Comparison of ENCODE assay signal across 8 mouse cellular contexts in genomic region chr4:43052627-43053026, GRCm38 (mm10). TPM values are rescaled to one million over a fixed set of nuclear protein-coding genes. Genes with fewer than 3 reads are reported as not detected.
A peak's percentile ranks its signal among the peaks of the same experiment; 100 is the strongest.
DNase-seq lines count a peak whose midpoint lies in the region; ATAC-seq and TF ChIP-seq lines count a peak whose summit lies in the region.

No protein-coding gene starts in this region.

- H3K9me3 ChIP-seq in intestine, embryonic 14.5 days (ENCODE audit: control insufficient read depth, low read length) = no peaks in the 10 kb centered on the region
- H3K9me3 ChIP-seq in intestine, embryonic 16.5 days (ENCODE audit: control insufficient read depth, low read length) = no peaks in the 10 kb centered on the region
- no peaks in the 10 kb centered on the region for H3K9me3 ChIP-seq in MEL (replicated peaks; ENCODE audit: insufficient read depth, low read length)
- H3K9me3 ChIP-seq in intestine, embryonic 15.5 days = no peaks in the 10 kb centered on the region

- H3K4me3 ChIP-seq in intestine, embryonic 14.5 days (ENCODE audit: low read depth, low read length) = no peak overlapping the region
- no peak overlapping the region for H3K4me3 ChIP-seq in intestine, embryonic 16.5 days (ENCODE audit: low read length)
- H3K4me3 ChIP-seq in MEL (ENCODE audit: control insufficient read depth in 1 of 2, insufficient read depth in 1 of 2, low read depth in 2 of 2, low read length in 2 of 2) = no peak overlapping the region
- H3K4me3 ChIP-seq in intestine, embryonic 15.5 days (replicated peaks) = no peak overlapping the region

- ATAC-seq in intestine, embryonic 14.5 days (replicated peaks; ENCODE audit: low FRiP score, low TSS enrichment, low read depth) = no peak
- ATAC-seq in intestine, embryonic 16.5 days = no peak
- ATAC-seq in intestine, embryonic 15.5 days = peak; percentile 52
- peak; percentile 88 for ATAC-seq in megakaryocyte-erythroid progenitor cell, adult 5-6 weeks (replicated peaks; ENCODE audit: low FRiP score, low TSS enrichment, poor library complexity, severe bottlenecking)

- no peaks in the 10 kb centered on the region for H3K79me2 ChIP-seq in MEL (ENCODE audit: control insufficient read depth, insufficient read depth, low read length, poor library complexity)

- no peaks in the 10 kb centered on the region for H3K4me1 ChIP-seq in intestine, embryonic 14.5 days (replicated peaks; ENCODE audit: control insufficient read depth, insufficient read depth, low read length)
- no peaks in the 10 kb centered on the region; the same call in 1 of the 2 replicates for H3K4me1 ChIP-seq in intestine, embryonic 16.5 days (ENCODE audit: control insufficient read depth, insufficient read depth, low read length)
- H3K4me1 ChIP-seq in MEL (ENCODE audit: control insufficient read depth in 1 of 2, insufficient read depth in 2 of 2, low read length in 2 of 2) = no peaks in the 10 kb centered on the region
- no peaks in the 10 kb centered on the region for H3K4me1 ChIP-seq in intestine, embryonic 15.5 days (replicated peaks)

- 11% methylated on average over 4 of the region's 4 CpGs for WGBS in intestine, embryonic 14.5 days
- 20% methylated on average over 4 of the region's 4 CpGs for WGBS in intestine, embryonic 16.5 days
- 17% methylated on average over 4 of the region's 4 CpGs for WGBS in intestine, embryonic 15.5 days

- no peak overlapping the region for H3K9ac ChIP-seq in intestine, embryonic 14.5 days (ENCODE audit: low read length)
- no peak overlapping the region; the same call in 1 of the 2 replicates for H3K9ac ChIP-seq in intestine, embryonic 16.5 days (ENCODE audit: low read depth, low read length)
- 0 out of 2 replicates have a peak overlapping the region, but pooled peaks have one; percentile 4 for H3K9ac ChIP-seq in MEL (ENCODE audit: control insufficient read depth, low read depth, low read length, poor library complexity, severe bottlenecking)
- H3K9ac ChIP-seq in intestine, embryonic 15.5 days = no peak overlapping the region

- no peak for TF ChIP-seq POLR2A in MEL (IDR thresholded peaks at IDR 0.05; ENCODE audit: control insufficient read depth in 1 of 2, insufficient read depth in 1 of 2, low read depth in 1 of 2, low read length in 2 of 2, poor library complexity in 1 of 2)

- TF ChIP-seq RAD21 in MEL (IDR thresholded peaks at IDR 0.05; ENCODE audit: low read depth, low read length) = peak; percentile 51

- no peaks in the 10 kb centered on the region for H3K36me3 ChIP-seq in intestine, embryonic 14.5 days (ENCODE audit: control insufficient read depth, insufficient read depth, low read length)
- H3K36me3 ChIP-seq in intestine, embryonic 16.5 days (ENCODE audit: control insufficient read depth, insufficient read depth, low read length) = no peaks in the 10 kb centered on the region
- H3K36me3 ChIP-seq in MEL (ENCODE audit: control insufficient read depth in 1 of 2, insufficient read depth in 2 of 2, low read length in 2 of 2) = no peaks in the 10 kb centered on the region
- no peaks in the 10 kb centered on the region for H3K36me3 ChIP-seq in intestine, embryonic 15.5 days

- no peaks in the 10 kb centered on the region for H3K27me3 ChIP-seq in intestine, embryonic 14.5 days (replicated peaks; ENCODE audit: control insufficient read depth, insufficient read depth, low read length)
- no peaks in the 10 kb centered on the region for H3K27me3 ChIP-seq in intestine, embryonic 16.5 days (replicated peaks; ENCODE audit: control insufficient read depth, insufficient read depth, low read length)
- no peaks in the 10 kb centered on the region for H3K27me3 ChIP-seq in MEL (ENCODE audit: control insufficient read depth in 1 of 2, insufficient read depth in 2 of 2, low read length in 2 of 2)
- H3K27me3 ChIP-seq in intestine, embryonic 15.5 days (replicated peaks) = no peaks in the 10 kb centered on the region

- H3K4me2 ChIP-seq in intestine, embryonic 14.5 days (ENCODE audit: low read length) = no peak overlapping the region
- H3K4me2 ChIP-seq in intestine, embryonic 16.5 days (ENCODE audit: low read depth, low read length) = no peak overlapping the region
- no peak overlapping the region for H3K4me2 ChIP-seq in intestine, embryonic 15.5 days (replicated peaks)

- no peak overlapping the region for H3K27ac ChIP-seq in intestine, embryonic 14.5 days (ENCODE audit: low read depth)
- no peak overlapping the region for H3K27ac ChIP-seq in intestine, embryonic 16.5 days (ENCODE audit: low read length)
- H3K27ac ChIP-seq in MEL (ENCODE audit: control insufficient read depth, low read depth, low read length) = no peak overlapping the region
- no peak overlapping the region for H3K27ac ChIP-seq in intestine, embryonic 15.5 days

- DNase-seq in intestine, embryonic 14.5 days (ENCODE audit: low spot score) = peak; percentile 60
- DNase-seq in MEL (ENCODE audit: low read depth, low spot score) = peak; percentile 87
- peak; percentile 91 to 95 for DNase-seq in cerebellum, postnatal 10 days
- DNase-seq in urinary bladder, postnatal 14 days (ENCODE audit: low spot score) = no peak
- no peak for DNase-seq in frontal cortex, postnatal 25 days (ENCODE audit: low spot score in 2 of 2)

- peak; percentile 32 to 77 (median 75) for TF ChIP-seq CTCF in MEL (IDR thresholded peaks at IDR 0.05 in 2 of 3, conservative IDR thresholded peaks at IDR 0.05 in 1 of 3; ENCODE audit: control insufficient read depth in 1 of 3, insufficient read depth in 1 of 3, low read depth in 2 of 3, low read length in 3 of 3, poor library complexity in 1 of 3, severe bottlenecking in 1 of 3)

- no peak for TF ChIP-seq EP300 in MEL (IDR thresholded peaks at IDR 0.05; ENCODE audit: low read depth in 1 of 2, low read length in 2 of 2)

TF ChIP-seq in MEL, 35 proteins besides CTCF, POLR2A, EP300 and RAD21 (continues in another document):
- peak; percentile 64 for TF ChIP-seq SMC3 (IDR thresholded peaks at IDR 0.05; ENCODE audit: low read depth, low read length)
- TF ChIP-seq MAX (IDR thresholded peaks at IDR 0.05; ENCODE audit: low read length) = no peak
- TF ChIP-seq SIN3A (IDR thresholded peaks at IDR 0.05; ENCODE audit: low read length) = 0 out of 2 replicates have a peak, but pooled peaks have one; percentile 45

RNA-seq across cellular contexts. Expression of gene Unc13b, which starts 6.1 kb away (rescaled TPM):
- polyA plus RNA-seq in intestine, embryonic 14.5 days (2014; fragmentation: Nextera tagmentation; extraction: Ambion mirVana) = 10.0 and 10.2 TPM in 2 replicates
- 3.9 TPM in 2 replicates for polyA plus RNA-seq in intestine, embryonic 16.5 days (2015; fragmentation: Nextera tagmentation; extraction: Ambion mirVana)
- total RNA-seq in MEL (2012; rRNA removed) = 5.4 and 6.5 TPM in 2 replicates
- polyA plus RNA-seq in MEL (2012; ENCODE audit: insufficient read depth in 1 of 2, insufficient read length in 2 of 2, low read depth in 1 of 2, low replicate concordance in 2 of 2, missing spikeins in 1 of 2) = 1 to 10 TPM in 1 of 2 experiments, not detected in 1; 9.6 TPM
- polyA plus RNA-seq in intestine, embryonic 15.5 days (2015; fragmentation: Nextera tagmentation; extraction: Ambion mirVana) = 6.0 and 6.1 TPM in 2 replicates
- 2.5 and 2.9 TPM in 2 replicates for total RNA-seq in megakaryocyte-erythroid progenitor cell, adult 5-6 weeks (2014; fragmentation: Nextera tagmentation)
- 0.52 and 3.2 TPM in 2 replicates for total RNA-seq in megakaryocyte-erythroid progenitor cell, adult 5-6 weeks (2017)

RNA-seq across cellular contexts. Expression of gene Fam214b, which starts 6.6 kb away (rescaled TPM):
- polyA plus RNA-seq in intestine, embryonic 14.5 days (2014; fragmentation: Nextera tagmentation; extraction: Ambion mirVana) = 5.1 and 7.1 TPM in 2 replicates
- polyA plus RNA-seq in intestine, embryonic 16.5 days (2015; fragmentation: Nextera tagmentation; extraction: Ambion mirVana) = 6.7 and 8.6 TPM in 2 replicates
- total RNA-seq in MEL (2012; rRNA removed) = 0.95 and 1.3 TPM in 2 replicates
- 1 to 10 TPM in 1 of 2 experiments, not detected in 1; 3.8 TPM for polyA plus RNA-seq in MEL (2012; ENCODE audit: insufficient read depth in 1 of 2, insufficient read length in 2 of 2, low read depth in 1 of 2, low replicate concordance in 2 of 2, missing spikeins in 1 of 2)
- polyA plus RNA-seq in intestine, embryonic 15.5 days (2015; fragmentation: Nextera tagmentation; extraction: Ambion mirVana) = 7.8 and 7.9 TPM in 2 replicates
- total RNA-seq in megakaryocyte-erythroid progenitor cell, adult 5-6 weeks (2014; fragmentation: Nextera tagmentation) = 1.8 and 2.5 TPM in 2 replicates
- total RNA-seq in megakaryocyte-erythroid progenitor cell, adult 5-6 weeks (2017) = 1.0 TPM in 2 replicates

RNA-seq across cellular contexts. Expression of gene Stoml2, which starts 21.1 kb away (rescaled TPM):
- polyA plus RNA-seq in intestine, embryonic 14.5 days (2014; fragmentation: Nextera tagmentation; extraction: Ambion mirVana) = 332 and 361 TPM in 2 replicates
- 306 and 324 TPM in 2 replicates for polyA plus RNA-seq in intestine, embryonic 16.5 days (2015; fragmentation: Nextera tagmentation; extraction: Ambion mirVana)
- total RNA-seq in MEL (2012; rRNA removed) = 384 and 391 TPM in 2 replicates
- polyA plus RNA-seq in MEL (2012; ENCODE audit: insufficient read depth in 1 of 2, insufficient read length in 2 of 2, low read depth in 1 of 2, low replicate concordance in 2 of 2, missing spikeins in 1 of 2) = 100 to 1,000 TPM in 1 of 2 experiments, not detected in 1; 480 TPM
- polyA plus RNA-seq in intestine, embryonic 15.5 days (2015; fragmentation: Nextera tagmentation; extraction: Ambion mirVana) = 318 and 334 TPM in 2 replicates
- 207 and 223 TPM in 2 replicates for total RNA-seq in megakaryocyte-erythroid progenitor cell, adult 5-6 weeks (2014; fragmentation: Nextera tagmentation)
- 190 and 198 TPM in 2 replicates for total RNA-seq in megakaryocyte-erythroid progenitor cell, adult 5-6 weeks (2017)

RNA-seq across cellular contexts. Expression of gene Pigo, which starts 27.0 kb away (rescaled TPM):
- 21.7 and 22.6 TPM in 2 replicates for polyA plus RNA-seq in intestine, embryonic 14.5 days (2014; fragmentation: Nextera tagmentation; extraction: Ambion mirVana)
- polyA plus RNA-seq in intestine, embryonic 16.5 days (2015; fragmentation: Nextera tagmentation; extraction: Ambion mirVana) = 29.6 and 30.3 TPM in 2 replicates
- total RNA-seq in MEL (2012; rRNA removed) = 22.3 TPM in 2 replicates
- polyA plus RNA-seq in MEL (2012; ENCODE audit: insufficient read depth in 1 of 2, insufficient read length in 2 of 2, low read depth in 1 of 2, low replicate concordance in 2 of 2, missing spikeins in 1 of 2) = 10 to 100 TPM in 1 of 2 experiments, not detected in 1; 36.1 TPM
- polyA plus RNA-seq in intestine, embryonic 15.5 days (2015; fragmentation: Nextera tagmentation; extraction: Ambion mirVana) = 22.9 and 28.2 TPM in 2 replicates
- 14.7 and 20.3 TPM in 2 replicates for total RNA-seq in megakaryocyte-erythroid progenitor cell, adult 5-6 weeks (2014; fragmentation: Nextera tagmentation)
- total RNA-seq in megakaryocyte-erythroid progenitor cell, adult 5-6 weeks (2017) = 8.3 and 11.0 TPM in 2 replicates

RNA-seq across cellular contexts. Expression of gene Fancg, which starts 42.3 kb away (rescaled TPM):
- polyA plus RNA-seq in intestine, embryonic 14.5 days (2014; fragmentation: Nextera tagmentation; extraction: Ambion mirVana) = 16.6 and 17.8 TPM in 2 replicates
- 16.1 and 16.2 TPM in 2 replicates for polyA plus RNA-seq in intestine, embryonic 16.5 days (2015; fragmentation: Nextera tagmentation; extraction: Ambion mirVana)
- total RNA-seq in MEL (2012; rRNA removed) = 10.1 and 11.4 TPM in 2 replicates
- 10 to 100 TPM in 1 of 2 experiments, not detected in 1; 24.6 TPM for polyA plus RNA-seq in MEL (2012; ENCODE audit: insufficient read depth in 1 of 2, insufficient read length in 2 of 2, low read depth in 1 of 2, low replicate concordance in 2 of 2, missing spikeins in 1 of 2)
- 15.0 and 15.2 TPM in 2 replicates for polyA plus RNA-seq in intestine, embryonic 15.5 days (2015; fragmentation: Nextera tagmentation; extraction: Ambion mirVana)
- total RNA-seq in megakaryocyte-erythroid progenitor cell, adult 5-6 weeks (2014; fragmentation: Nextera tagmentation) = 24.2 and 35.5 TPM in 2 replicates
- total RNA-seq in megakaryocyte-erythroid progenitor cell, adult 5-6 weeks (2017) = 8.3 and 8.5 TPM in 2 replicates

Comparison
In these comparisons a context has a peak if more than half of its experiments do, and no peak if none do; other contexts are left out.
1. ATAC-seq: peak in intestine, embryonic 15.5 days (single experiment) and megakaryocyte-erythroid progenitor cell, adult 5-6 weeks (single experiment); none in intestine, embryonic 14.5 days (single experiment) and intestine, embryonic 16.5 days (single experiment).
2. DNase-seq: peak in intestine, embryonic 14.5 days (single experiment), MEL (single experiment) and cerebellum, postnatal 10 days (2 of 2); none in urinary bladder, postnatal 14 days (single experiment) and frontal cortex, postnatal 25 days (0 of 2).